Mouse (Mus musculus): ENCODE data around the gene Bhlhe41. TPM values are rescaled to one million over a fixed set of nuclear protein-coding genes. Genes with fewer than 3 reads are reported as not detected.

The Bhlhe41 gene
- total RNA-seq, 1 experiment from 2014 or later, result under 0.01 TPM

Other genes with a start within 250 kb of the Bhlhe41 start
- not detected in 2 replicates for gene Tuba3b, start 249.8 kb downstream of the Bhlhe41 start, total RNA-seq (2017)
- 3.1 and 7.0 TPM in 2 replicates for gene Rassf8, start 118.8 kb downstream of the Bhlhe41 start, total RNA-seq (2017)
- gene Sspn, start 66.1 kb upstream of the Bhlhe41 start, total RNA-seq (2017), result not detected in 2 replicates

Measured in common myeloid progenitor, adult 5-6 weeks (primary cell).